Mouse (Mus musculus) embryonic fibroblast, embryonic 13.5 days (primary cell): ENCODE measurements around the gene Fst.

Experiments
- CTCF ChIP-seq: IDR thresholded peaks from 2 replicates; pipeline ENCODE4 v1.5.1; 2011; ENCODE audit warnings: mild to moderate bottlenecking, control low read depth, low read length, moderate library complexity, borderline replicate concordance; ENCODE audit not compliant: insufficient read depth
- POLR2A ChIP-seq: IDR thresholded peaks from 2 replicates; pipeline ENCODE4 v1.6.1; 2011; ENCODE audit warnings: low read depth, mild to moderate bottlenecking, control low read depth, low read length, moderate library complexity

- no peak for TF ChIP-seq CTCF
- TF ChIP-seq POLR2A: no peak
These were observed 38.5 kb downstream of the Fst start for GRCm38 (mm10) chr13:114420235-114420634.
